Mouse (Mus musculus): ENCODE measurements around the gene Lzts2.

Gene Lzts2

GRCm38 (mm10) chr19:45054892-45055690 is 40.9 kb downstream of the Lzts2 start:
- no peak for DNase-seq

- peak; percentile 33 for DNase-seq
These were observed 42.1 kb downstream of the Lzts2 start for GRCm38 (mm10) chr19:45056364-45056763.

DNA sequence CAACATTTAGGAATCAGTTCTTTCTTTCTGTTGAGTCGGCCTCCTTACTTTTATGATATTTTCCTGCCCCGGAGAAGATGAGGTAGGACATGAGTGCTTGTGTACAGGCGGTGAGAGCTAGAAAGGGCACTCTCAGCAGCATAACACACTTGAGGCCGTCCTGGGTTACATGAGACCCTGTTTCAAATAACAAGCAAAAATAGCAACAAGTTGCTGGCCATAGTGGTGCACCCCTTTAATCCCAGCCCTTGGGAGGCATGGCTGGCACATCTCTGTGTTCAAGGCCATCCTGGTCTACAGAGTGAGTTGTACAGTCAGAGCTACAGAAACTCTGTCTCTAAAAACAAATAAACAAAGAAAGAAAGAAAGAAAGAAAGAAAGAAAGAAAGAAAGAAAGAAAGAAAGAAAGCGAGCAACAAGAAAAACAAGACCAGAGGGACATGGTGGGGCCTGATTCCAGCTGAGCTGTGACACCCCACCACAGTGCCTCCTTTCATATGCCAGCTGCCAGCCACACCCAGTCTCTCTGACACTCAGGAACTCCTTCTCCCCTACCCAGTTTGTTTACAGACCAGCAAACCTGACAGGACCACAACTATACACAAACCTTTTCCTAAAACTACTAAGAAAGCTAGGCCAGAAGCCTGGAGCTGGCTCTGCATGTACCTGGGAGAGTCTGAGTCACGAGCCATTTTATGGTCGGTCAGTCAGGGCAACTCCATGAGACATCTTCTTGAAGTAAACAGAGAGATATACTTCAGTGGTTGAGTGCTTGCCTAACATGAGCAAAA is 42.9 kb downstream of the Lzts2 start:
- peak; percentile 59 for DNase-seq

- DNase-seq = no peak
These were observed 43.5 kb downstream of the Lzts2 start for GRCm38 (mm10) chr19:45057724-45058112.

GRCm38 (mm10) chr19:45058113-45058839 is 44.1 kb downstream of the Lzts2 start:
- peak; percentile 91 for DNase-seq

DNA sequence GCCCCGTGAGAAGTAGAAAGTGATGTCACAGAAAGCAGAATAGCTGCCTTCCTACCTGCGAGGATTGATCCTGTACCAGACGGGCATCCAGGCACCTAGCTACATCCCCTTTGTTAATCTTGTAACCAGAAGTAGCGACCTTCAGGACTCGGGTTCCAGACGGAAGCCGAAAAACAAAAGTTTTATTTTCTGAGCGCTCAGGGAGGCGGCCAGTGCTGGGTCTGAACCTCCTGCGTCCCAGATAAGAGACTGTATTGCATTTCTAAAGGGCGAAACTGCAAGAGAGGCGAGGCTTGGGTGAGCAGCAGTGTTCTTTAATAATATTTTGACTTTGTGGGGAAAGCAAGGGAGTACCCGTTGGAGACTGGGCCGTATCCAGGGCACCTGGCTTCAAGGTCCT is 44.6 kb downstream of the Lzts2 start:
- DNase-seq = no peak

DNA sequence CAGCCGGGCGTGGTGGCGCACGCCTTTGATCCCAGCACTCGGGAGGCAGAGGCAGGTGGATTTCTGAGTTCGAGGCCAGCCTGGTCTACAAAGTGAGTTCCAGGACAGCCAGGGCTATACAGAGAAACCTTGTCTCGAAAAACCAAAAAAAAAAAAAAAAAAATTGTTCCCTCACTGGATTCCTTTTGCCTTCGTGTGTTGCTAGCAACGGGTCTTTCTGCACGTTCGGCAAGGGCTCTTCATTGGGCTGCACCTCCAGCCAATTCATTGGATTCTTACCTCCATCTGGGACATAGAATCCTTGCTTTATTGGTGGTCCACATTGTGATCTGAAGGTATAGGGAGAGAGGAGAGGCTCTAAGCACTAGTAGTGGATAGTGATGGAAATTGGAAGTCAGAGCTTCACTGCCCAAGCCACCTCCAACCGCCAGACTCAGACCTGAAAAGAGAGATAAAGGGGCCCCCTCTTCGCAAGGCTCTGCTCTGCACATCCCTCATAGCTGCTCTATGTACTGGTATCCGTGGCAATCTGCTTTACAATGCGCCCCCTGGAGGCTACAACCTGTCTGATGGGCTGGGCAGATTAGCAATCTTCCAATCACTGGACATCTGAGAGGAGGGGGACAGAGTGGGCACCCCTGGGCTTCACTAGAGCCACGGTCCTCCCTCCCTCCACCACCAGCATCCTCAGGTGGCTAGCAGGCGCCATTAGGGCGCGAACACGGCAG is 49.5 kb downstream of the Lzts2 start:
- DNase-seq = peak; percentile 59

- no peak for DNase-seq
These were observed 51.0 kb downstream of the Lzts2 start for GRCm38 (mm10) chr19:45065226-45065625.

GRCm38 (mm10) chr19:45067170-45067569 is 53.0 kb downstream of the Lzts2 start:
- no peak for DNase-seq

DNA sequence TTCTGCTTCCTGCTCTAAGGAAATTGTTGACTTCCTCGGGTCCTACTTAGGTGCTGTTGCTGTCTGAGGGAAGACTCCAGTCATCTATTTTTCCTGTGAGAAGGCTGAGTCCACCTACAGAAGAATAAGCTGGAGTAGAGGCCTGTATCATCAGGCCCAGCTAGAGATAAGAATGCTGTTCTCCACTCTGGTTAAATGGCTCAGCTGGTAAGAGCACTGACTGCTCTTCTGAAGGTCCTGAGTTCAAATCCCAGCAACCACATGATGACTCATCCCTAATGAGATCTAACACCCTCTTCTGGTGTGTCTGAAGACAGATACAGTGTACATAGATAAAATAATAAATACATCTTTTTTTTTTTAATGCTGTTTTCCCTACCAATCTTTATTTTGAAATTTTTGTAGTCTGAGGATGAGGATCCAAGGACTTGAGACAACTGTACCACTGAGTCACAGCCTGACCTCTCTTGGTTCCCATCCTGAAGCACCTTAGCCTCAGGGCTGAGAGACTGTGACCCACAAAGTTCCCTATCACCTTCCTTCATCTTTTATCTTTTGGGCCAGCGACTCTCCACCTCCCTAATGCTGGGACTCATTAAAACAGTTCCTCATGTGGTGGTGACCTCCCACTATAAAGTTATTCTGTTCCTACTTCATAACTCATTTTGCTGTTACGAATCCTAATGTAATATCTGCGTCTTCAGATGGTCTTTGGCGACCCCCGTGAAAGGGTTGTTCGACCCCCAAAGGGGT is 53.7 kb downstream of the Lzts2 start:
- no peak for DNase-seq

DNA sequence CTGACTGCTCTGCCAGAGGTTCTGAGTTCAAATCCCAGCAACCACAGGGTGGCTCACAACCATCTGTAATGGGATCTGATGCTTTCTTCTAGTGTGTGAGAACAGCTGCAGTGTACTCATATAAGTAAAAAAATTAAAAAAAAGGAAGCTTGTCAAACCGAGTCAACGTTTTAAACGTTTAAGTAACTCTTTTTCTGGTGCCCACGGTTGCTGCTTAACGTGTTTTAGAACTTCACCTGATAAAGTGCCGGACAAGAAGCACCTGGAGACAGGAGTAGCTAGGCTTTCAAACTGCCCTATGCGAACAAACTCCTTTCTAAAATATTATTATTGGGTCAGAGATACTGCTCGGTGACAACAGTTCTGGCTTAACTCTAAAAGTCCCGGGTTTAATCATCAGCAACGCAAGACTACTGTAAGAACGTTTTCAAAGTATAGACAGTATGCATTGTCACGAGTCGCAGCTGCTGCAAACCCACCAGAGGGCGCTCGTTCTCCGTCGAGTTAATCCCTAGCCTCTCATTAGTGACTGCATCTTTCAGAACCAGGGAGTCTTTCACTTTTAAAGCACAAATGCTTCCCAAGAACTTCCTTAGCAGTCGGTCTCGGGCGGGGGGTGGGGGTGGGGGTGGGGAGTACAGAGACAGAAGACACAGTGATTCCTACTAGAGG is 59.8 kb downstream of the Lzts2 start:
- DNase-seq = peak; percentile 88

- DNase-seq = peak; percentile 92
These were observed 60.5 kb downstream of the Lzts2 start, which contains the start of gene Kazald1 for GRCm38 (mm10) chr19:45074580-45075322. TSS of gene Kazald1 (plus strand) at chr19:45075241.

DNA sequence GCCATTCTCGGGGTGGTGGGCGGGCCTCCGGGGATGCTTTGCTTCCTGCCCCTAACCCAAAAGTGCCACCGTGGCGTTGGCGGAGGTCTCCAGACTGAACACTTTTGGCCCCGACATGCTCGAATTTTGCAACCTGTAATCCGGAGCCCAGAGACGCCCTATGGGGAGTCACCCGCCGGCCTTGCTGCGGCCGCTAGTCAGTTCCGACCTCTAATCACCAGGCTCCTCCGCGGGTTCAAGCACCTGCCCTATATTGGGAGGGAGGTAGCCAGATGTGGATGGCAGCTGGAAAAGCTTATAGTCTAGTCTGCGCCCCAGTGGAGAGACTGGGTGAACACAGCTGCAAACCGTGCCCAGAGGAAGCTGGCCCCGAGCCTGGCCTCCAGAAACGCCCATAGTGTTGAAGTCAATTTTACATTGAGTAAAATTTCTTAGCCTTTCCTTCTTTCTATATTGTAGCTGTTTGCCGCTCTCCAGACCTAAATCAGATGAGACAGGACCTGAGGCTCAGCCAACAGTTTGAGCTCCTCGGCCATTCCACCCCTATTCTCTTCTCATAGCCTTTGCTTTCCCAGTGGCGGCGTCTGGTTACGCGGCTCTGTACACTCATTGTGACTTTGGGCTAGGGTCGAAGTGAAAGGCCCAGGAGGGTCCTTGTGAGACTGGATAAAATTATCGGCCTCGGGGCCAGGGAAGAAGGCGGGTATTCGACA is 61.3 kb downstream of the Lzts2 start:
- no peak for DNase-seq

DNA sequence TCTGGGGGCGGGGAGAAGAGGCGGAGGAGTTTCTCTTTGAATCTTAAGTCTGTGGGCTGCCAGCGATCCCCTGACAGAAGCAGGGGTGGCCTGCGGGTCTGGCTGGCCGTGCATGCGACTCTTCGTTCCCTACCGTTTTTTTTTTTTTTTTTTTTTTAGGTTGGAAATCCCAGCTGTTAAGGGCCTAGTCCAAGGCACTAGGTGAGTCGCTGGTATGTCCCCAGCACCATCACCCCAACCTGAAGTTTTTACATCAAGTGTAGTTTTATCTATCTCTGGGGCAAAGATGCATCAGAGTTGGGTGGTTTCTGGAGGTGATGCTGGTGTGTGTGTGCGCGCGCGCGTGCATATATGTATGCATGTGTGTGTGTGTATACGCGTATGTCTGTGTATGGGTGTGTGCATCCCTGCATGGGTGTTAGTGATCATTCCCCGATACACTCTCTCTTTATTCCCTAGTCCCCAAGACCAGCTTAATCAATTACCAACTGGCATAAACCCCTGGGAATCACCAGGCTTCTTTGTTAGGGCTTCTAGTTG is 61.9 kb downstream of the Lzts2 start:
- DNase-seq = no peak

Data from thymus, postnatal 25 days (tissue).